Mouse (Mus musculus) ovary, postnatal 10 days (tissue): ENCODE data around the gene Ptpro.
"Not testable (repeated sequence)": the region's sequence is repeated elsewhere in the genome, so short reads cannot be mapped to it uniquely, and the experiment has no call there.

Experiments used
- DNase-seq: peaks from one replicate; pipeline ENCODE4 v3.0.0; 2022; ENCODE audit warnings: low spot score

Ptpro gene

GRCm38 (mm10) chr6:137456064-137456463 is 203.9 kb downstream of the Ptpro start:
- DNase-seq, result no peak

DNA sequence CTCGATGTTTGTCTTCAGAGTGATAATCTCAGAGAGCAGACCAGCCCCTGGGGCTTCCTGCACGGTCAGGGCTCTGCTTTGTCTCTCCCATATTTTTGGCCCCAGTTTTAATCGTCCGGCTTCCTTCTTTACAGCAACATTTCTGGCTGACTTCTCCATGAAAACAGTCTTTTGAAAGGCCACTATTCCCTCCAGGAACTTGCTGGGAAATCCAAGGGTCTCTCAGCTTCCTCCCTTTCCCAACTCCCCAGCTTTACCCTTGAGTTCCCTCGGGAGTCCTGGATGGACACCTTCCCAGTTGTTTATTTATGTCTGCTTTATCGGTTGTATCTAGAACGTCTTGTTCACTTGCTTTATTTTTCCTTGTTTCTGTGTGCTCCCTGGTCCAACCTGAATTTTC is 205.1 kb downstream of the Ptpro start:
- no peak for DNase-seq

DNA sequence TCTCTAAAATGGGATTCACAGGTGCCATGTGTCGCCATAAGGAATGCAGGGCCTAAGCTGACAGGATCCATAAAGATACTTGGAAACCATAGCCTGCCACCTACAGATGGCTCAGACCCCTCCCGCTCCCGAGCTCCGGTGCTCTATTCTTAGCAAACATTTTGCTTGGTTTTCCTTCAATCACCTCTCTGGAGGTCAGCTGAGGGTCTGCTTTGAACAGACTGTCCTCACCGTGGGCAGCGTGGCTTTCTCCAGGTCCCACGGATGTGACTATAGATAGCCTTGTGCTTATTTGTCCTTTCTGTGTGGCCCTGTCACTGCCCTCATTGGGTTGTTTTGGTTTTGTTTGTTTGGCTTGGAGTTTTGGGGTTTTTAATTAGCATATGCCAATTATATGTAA is 206.0 kb downstream of the Ptpro start:
- no peak for DNase-seq

- no peak for DNase-seq
Measured at GRCm38 (mm10) chr6:137463771-137464170, 211.7 kb downstream of the Ptpro start.

DNA sequence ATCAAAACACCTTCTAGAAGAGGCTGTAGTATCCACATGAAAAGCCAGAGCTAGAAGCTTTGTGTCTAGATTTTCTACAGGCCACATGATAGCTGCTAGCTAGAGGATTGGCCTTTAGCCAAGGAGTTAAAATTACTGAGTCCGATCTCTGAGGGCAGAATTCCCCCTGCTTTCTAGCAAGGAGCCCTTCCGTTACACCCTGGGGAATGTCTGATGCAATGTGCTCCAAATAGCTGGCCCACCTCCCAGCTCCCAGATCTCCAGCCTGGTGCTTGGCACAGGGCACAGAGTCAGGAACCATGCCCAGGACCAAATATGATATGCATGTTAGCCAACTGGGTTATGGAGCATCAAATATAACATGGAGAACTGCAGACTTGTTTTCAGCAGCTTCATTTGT is 213.1 kb downstream of the Ptpro start:
- peak; percentile 19 for DNase-seq

DNA sequence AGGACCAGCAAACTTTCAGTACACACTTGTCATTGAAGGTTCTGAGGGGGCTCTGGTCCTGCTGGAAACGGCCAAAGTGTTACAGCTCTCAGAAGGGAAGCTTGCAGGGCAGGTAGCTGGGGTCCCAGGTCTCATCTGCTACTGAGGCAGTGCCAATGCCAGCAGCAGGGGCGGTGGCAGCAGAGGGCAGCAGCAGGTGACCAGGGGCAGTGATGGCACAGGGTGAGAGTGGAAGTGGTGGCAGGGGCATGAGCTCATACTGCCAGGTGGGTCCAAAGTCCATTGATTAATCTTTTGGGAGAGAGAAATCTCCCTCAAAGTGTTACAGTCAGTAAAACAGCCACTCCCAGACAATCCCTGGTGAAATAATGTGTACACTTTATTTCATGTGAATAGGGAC is 214.1 kb downstream of the Ptpro start:
- no peak for DNase-seq

GRCm38 (mm10) chr6:137467696-137468095 is 215.6 kb downstream of the Ptpro start:
- no peak for DNase-seq

DNA sequence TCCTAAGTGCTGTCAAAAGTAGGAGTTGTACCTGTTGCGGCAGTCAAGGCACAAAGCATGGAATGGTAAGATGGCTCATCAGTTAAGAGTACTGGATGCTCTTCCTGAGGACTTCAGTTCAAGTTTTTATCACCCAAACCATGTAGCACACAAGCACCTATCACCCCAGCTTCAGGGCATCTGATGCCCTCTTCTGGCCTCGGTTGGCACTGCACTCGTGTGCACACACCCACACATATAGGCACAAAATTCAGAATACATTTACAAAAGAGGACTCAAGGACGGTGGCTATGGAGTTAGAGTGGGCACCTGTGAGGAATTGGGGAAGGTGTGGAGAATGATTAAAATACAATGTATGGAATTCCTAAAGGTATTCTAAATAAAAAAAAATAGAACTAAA is 217.4 kb downstream of the Ptpro start:
- no peak for DNase-seq

DNA sequence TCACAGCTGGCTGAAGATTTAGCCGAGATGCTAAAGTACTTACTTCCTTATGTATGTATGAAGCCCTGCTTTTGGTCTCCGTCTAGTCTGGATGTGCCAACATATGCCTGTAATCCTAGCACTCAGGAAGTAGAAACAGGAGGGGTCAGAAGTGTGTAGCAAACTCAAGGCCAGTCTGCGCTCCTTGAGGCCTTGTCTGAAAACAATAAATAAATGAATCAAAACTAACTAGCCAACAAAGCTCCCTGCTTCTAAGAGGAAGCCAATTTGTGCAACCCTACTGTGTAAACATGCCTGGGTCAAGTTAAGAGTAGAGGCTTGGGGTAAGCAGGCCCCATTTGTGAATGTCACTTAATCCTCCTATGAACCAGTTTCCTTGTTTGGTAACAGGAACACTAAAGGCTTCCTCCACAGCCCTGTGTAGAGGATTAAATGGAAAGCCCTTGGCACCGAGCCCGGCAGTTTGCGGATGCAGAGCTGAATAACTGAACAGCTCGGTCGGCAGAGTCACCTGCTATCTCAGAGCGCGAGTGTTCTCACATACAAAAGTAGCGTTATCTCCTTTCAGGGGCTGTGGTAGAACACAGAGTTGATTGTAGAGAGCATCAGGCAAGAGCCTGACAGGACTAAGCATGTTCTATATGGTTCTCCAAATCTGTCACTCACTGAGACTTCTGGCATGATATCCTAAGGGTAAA is 218.9 kb downstream of the Ptpro start:
- DNase-seq, result peak; percentile 58

DNA sequence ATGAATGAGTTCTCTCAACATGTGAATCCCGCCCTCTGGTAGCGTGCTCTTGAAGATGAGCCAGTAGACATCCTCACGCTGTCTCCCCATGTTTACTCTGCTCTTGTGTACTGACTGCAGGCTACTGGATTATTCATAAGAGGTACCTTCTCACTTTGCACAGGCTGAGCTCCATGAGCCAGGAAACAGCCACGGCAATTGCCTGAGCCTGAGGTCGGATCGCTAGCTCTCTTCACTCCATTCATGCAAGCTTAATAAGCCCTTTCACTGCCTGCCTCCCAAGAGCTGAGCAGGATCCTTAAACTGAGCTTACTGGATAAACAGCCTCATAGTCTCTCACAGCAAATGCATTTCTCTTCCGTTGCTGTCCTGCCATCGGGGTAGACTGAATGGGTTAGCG is 220.0 kb downstream of the Ptpro start:
- DNase-seq, result no peak

DNA sequence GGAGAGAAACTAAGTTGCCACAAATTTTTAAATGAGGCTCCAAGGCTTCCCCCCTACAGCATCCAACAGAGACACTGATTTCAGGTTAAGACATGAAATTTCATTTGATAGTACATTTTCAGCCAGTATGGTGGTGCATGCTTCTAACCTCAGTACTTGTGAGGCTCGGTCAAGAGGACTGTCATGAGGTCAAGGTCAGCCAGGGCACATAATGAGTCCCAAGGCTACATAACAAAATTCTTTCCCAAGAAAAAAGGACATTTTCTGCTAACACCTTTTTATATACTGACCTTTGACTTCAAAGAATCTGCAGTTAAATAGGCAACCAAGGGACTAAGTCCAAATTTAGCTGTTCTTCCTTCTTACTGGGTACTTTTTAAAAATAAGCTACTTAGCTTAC is 221.3 kb downstream of the Ptpro start:
- no peak for DNase-seq

DNA sequence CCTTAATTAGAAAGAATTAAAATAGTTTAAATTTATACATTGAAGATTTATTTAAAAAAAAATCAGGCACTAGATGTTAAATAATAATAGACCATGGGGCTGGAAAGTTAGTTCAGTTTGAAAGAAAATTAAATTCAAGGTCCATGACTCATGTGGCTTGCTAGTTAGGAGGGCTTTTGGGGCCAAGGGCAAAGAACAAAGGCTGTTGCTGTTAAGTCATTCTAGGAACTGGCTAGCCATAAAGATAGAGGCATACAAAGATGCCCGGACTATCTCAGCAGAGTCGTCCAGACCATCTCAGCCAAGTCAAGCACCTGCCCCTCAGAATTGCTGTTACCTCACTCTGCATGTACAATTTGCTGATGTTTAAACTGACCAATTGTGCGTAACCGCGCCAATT is 223.6 kb downstream of the Ptpro start:
- DNase-seq, result not testable (repeated sequence)

GRCm38 (mm10) chr6:137482891-137483290 is 230.8 kb downstream of the Ptpro start:
- no peak for DNase-seq

DNA sequence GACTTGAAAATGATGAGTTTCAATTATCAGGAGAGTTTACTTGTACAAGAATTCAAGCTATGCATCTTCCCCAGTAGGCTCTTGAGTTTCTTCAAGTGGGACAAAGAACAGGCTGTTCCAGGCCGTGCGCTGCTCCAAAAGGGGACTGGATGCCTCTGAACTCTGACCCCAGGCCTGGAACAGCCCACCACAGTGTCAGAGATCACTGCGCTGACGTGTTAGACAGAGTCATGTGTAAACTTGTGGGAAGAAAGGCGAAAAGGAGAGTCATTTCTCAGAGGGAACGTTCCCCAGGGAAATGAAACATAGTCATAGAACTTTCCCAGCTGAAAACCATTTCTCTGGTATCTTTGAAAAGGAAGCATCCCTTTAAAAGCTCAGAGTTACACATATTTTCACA is 235.3 kb downstream of the Ptpro start:
- DNase-seq, result no peak

GRCm38 (mm10) chr6:137490115-137490514 is 238.0 kb downstream of the Ptpro start:
- no peak for DNase-seq

DNA sequence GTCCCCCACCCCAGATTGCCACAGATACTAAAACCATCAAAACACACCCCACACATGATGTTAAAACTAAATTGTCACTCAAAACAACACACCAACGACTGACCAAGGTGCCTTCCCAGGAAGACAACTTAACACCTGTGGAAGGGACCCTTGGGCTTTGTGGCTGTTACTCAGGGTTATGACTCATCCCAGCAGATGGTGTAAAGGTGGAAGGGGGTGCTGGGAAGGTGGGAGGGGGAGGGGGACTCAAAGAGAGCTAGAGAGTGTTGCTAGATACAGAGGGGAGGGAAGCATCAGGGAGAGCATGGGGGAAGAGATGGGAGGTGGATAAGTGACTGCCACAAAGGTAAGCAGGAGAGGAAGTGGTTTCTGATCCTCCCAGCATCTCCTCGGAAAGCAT is 239.5 kb downstream of the Ptpro start:
- DNase-seq, result no peak

DNA sequence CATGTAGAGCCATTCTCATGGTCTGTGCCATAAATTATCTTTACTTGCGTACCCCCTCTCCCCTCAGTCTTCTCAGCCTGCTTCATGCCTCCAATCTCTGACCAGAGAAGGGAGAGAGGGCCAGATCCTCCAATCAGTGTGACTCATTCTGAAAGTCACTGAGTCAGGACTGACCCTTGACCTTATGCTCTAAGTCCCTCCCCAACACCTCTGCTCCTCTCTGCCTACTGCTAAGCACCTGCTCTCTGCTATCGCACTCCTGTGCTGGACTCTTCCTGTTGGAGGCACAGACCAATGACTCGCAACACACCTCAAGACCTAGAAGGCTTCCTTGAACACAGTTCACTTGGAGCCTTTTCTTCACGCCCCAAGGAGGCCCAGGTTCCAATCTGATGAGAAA is 240.5 kb downstream of the Ptpro start:
- DNase-seq, result no peak

DNA sequence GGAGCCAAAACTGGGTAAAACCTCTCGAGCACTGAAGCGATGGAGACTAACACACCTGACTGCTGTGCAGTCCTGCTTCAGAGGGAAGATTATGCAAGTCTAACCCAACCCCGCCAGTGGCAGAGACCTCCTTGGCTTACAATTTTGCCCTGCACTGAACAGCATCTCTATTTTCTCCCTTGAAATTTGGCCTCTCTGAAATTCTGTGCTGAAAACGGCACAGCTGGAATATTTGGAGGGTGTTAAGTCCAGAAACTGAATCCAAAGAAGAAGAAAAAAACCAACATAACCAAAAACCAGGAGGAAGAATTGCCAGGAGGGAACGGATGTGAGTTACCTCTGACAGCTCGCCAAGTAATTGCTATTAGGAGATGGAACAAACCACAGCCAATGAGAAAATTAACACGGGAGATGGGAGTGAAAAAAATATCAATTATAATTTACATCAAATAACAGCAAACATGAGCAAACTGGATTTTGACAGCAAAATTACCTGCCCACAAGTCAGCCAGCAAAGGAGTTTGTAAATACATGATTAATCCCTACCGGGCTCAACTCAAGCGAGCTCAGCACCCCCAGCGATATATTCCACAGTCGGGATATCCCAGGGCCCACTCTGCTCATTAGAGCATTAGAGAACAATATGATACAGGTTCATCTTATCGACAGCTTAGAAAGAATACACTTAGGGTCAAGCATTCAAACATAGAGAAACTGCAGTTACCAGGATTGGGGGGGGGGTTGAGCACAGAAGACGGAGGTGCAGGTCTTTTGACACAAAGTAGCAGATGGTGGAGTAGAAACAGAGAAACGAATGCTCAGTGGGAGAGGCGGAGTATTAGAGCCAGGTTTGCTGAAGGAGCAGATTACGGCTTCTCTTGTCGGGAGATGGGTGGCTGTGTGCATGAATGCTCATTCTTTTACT is 241.4 kb downstream of the Ptpro start:
- DNase-seq, result no peak

DNA sequence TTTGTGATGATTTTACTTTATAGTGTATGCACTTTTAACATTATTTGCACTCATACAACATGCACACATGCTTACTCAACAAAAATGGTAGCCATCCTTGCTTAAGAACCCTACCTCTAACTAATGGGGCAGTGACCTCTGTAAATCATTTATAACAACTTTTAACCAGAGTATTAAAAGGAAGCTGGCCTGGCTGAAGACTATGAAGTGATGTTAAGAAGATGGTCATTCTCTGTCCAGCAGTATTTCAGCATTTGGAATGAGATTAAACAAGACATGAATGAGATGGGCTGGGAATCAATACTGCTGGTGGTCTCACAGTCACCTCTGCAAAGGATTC is 242.0 kb downstream of the Ptpro start:
- DNase-seq, result no peak

- no peak for DNase-seq
Measured at GRCm38 (mm10) chr6:137494801-137495200, 242.7 kb downstream of the Ptpro start.

DNA sequence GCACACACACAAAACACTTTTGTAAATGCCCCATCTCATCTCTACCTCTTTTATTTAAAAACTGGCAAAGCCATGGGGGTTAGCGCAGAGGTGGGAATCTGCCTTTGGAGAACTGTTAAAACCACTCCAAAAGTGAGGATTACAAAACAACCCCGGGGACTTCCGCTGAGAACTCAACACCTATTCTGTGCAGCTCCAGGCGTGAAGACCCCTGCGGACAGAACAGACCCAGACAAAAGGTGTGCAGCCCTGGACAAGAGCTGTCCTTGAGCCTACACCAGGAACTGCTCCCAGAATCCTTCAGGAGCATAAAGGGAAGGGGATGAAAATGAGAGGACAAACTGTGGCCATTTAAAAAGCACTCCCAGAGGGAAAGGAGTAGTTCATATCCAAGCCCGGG is 243.1 kb downstream of the Ptpro start:
- DNase-seq, result no peak

DNA sequence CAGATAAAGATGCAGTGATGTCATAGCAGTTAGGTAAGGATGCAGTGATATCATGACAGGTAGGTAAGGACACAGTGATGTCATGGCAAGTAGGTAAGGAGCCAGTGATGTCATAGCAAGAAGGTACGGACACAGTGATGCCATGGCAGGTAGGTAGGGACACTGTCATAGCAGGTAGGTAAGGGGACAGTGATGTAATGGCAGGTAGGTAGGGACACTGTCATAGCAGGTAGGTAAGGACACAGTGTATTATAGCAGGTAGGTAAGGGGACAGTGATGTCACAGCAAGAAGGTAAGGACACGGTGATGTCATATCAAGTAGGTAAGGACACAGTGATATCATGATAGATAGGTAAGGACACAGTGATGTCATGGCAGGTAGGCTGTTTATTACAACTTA is 244.4 kb downstream of the Ptpro start:
- DNase-seq, result no peak

DNA sequence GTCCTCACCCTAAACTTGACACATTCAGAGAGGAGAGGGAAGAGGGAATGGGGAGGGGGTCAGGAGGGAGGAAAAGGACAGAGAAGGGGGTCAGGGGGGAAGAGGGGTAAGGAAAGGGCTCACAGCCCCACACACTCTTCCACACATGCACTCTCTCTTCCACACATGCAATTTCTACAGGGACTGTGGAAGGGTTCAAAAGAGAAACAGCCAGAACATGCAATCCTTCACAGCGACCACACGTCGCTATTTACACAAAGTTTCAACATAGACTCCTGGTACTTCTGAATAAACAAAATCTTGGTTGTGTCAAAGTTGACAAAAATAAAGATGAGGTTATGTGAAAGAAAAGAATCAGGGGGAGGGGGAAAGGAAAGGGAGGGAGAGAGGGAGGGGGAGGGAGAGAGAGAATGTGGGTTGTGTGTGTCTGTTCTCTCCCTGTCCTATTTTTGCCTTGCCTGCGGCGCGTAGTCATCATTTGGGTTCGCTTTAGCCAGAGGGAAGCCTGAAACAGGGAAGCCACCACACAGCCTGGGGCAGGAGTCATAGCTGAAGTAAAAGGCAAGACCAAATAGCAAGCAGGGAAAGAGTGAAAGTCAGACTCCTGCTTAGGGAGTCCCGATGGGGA is 245.2 kb downstream of the Ptpro start:
- no peak for DNase-seq
